Mouse (Mus musculus) spleen, adult 12 weeks (tissue): Measurements from ENCODE around the gene Fbrsl1.
"Not testable (repeated sequence)": the region's sequence is repeated elsewhere in the genome, so short reads cannot be mapped to it uniquely, and the experiment has no call there.

Experiments used
- DNase-seq: peaks from one replicate; pipeline ENCODE4 v3.0.0; 2022; ENCODE audit warnings: low spot score

Fbrsl1 gene

DNA sequence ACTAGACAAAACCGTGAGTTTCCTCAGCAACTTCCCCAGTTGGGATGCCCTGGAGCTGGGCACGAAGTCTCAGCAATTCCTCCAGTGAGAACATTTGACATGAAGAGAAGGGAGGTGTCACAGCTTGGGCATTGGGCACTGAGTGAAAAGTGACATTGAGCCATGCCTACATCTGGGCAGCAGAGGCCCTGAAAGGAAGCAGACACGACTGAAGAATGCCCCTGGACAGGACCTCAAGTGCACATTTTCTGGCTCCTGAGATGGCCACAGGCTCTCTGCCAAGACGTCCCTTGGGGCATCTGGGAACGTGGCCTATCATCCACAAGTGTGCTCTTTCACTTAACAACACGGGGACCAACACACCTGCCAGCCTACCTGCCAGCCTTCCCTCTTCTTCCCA lies 991 bp upstream of the Fbrsl1 start:
- no peak for DNase-seq

DNA sequence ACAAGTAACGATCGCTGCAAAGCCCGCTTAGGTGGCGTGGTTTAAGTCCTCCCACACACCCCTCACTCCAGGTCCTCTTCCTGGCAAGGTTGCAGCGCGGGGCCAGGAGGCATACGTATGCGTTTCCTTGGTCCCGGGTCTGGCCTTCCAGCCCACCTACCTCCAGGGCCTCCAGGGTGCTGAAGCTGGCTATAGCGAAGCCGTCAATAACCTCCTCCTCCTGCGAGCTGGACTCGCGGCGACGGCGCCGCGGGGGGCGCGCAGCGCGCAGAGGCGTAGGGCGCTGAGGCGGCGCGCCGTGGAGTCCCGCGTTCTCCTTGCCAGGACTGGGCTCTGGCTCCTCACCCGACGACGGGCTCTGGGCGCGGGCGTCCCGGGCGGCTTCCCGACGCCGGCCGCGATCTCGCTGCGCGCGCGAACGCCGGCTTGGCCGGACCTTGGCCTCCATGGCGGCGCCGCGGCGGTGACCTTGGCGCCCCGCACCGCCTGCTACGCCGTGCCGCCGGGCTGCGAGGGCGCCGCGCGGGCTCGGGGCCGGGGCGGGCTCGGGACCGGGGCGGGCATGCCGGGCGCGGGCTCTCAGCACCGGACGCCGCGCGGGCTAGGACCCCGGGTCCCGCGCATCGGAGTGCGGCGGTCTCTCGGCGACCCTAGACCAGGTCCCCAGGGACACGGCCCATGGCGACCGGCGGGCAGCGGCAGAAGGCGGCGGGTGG lies 425 bp downstream of the Fbrsl1 start:
- DNase-seq: peak; percentile 25

- no peak for DNase-seq
These were observed 3.8 kb downstream of the Fbrsl1 start for GRCm38 (mm10) chr5:110444509-110444908.

GRCm38 (mm10) chr5:110442966-110443590 lies 5.2 kb downstream of the Fbrsl1 start:
- no peak for DNase-seq

GRCm38 (mm10) chr5:110439565-110440310 lies 8.6 kb downstream of the Fbrsl1 start:
- DNase-seq: no peak

DNA sequence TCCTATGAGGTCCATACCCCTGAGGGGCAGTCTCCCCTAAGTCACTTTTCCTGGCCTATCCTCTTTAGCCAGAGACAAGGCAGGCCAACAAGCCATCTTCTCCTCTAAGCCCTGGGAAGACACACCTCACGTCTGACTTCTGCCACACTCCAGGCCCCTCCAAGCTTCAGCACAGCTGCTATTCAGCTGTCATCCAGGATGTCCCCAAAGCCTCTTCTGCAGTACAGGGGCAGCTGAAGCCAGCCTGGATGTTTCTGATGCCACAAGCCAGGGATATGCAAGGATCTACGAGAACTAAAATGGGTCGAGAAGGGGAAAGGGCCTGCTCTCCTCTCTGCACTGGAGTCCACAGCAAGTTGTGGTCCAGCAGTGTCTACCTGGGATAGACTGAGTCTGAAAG lies 9.7 kb downstream of the Fbrsl1 start:
- DNase-seq: no peak

DNA sequence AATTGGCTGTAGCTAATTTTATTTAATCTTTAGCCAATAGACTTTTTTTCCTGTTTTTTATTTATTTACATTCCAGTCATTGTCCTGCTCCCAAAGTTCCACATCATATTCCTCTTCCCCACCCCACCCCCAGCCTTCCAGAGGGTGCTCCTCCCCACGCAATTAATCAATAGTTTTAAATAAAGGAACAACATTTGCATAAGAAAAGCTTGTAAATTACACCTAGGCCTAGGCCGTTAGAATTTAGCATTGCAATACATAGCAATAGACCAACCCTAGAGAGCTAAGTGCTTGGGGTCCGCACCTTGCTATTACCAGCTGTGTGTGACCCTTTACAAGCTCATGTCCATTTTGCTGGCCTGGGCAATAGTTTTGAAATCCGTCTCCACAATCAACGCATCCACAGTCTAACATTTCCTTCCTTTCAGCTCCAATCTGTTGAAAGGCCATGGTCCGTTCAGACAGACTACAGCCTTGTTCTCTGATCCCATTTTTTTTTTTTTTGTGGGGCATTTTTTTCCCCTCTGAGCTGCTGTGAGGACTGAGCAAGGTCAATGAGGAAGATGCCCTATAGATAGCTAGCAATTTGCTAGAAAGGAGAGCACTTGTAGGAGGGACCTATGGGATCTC lies 10.6 kb downstream of the Fbrsl1 start:
- no peak for DNase-seq

- DNase-seq: not testable (repeated sequence)
These were observed 12.1 kb downstream of the Fbrsl1 start for GRCm38 (mm10) chr5:110436166-110436565.

- no peak for DNase-seq
These were observed 13.5 kb downstream of the Fbrsl1 start for GRCm38 (mm10) chr5:110434816-110435215.

DNA sequence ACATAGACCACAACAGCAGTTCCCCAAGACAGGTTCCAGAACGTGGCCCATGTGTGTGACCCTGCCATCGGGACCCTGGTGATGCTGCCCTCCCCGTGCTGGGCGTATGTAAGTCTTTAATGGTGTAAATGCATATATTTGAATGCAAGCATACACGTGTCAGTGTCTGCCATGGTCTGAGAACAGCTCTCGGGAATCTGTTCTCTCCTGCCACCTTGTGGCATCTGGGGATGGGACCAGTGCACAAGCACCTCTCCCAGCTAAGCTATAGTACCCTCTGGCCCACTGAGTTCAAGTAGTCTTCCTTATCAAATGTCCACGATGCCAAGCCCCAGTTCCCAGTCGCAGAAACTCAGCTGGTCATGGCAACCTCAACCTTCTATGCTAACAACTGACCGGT lies 19.3 kb downstream of the Fbrsl1 start:
- DNase-seq: peak; percentile 8

GRCm38 (mm10) chr5:110428290-110428689 lies 20.0 kb downstream of the Fbrsl1 start:
- DNase-seq: no peak

DNA sequence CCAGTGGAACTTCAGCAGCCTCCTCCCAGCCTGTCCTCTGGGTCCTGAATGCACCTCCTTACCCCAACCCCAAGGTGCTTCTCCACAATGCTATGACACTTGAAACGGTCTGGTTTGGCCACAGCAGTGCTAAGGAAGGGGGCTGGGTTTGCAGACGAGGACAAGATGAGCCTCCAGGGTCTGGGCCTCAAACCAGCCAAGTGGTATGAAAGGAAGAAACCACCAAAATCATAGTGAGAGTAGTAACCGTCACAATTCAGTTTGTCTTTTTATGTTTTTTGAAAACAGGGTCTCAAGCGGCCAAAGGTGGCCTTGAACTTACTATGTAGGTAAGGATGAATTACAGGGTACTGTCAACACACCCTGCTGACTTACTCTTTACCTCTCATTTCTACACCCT lies 23.1 kb downstream of the Fbrsl1 start:
- no peak for DNase-seq

DNA sequence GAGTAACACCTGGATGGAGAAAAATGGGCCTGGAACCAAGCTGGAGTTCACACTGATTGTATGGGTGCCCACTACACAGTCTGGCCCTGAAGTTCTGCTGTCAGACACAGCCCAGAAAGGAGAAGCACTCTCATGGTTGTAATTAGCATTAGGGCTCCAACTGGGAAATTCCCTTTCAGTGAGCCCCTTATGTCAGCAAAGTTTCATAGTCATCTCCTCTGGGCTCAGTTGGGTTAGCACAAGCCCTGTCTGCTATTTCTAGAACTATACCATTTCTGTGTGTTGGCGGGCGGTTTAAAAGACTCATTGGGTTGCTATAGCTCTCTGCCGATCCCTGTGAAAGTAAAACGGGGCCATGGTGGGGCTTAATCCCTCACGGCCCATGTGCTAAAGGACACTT lies 24.1 kb downstream of the Fbrsl1 start:
- DNase-seq: no peak

- no peak for DNase-seq
These were observed 26.9 kb downstream of the Fbrsl1 start for GRCm38 (mm10) chr5:110421393-110421792.

GRCm38 (mm10) chr5:110420950-110421349 lies 27.4 kb downstream of the Fbrsl1 start:
- DNase-seq: no peak

- DNase-seq: no peak
These were observed 28.1 kb downstream of the Fbrsl1 start for GRCm38 (mm10) chr5:110420201-110420600.

- DNase-seq: no peak
These were observed 29.8 kb downstream of the Fbrsl1 start for GRCm38 (mm10) chr5:110418523-110418911.

- no peak for DNase-seq
These were observed 30.4 kb downstream of the Fbrsl1 start for GRCm38 (mm10) chr5:110417756-110418522.

DNA sequence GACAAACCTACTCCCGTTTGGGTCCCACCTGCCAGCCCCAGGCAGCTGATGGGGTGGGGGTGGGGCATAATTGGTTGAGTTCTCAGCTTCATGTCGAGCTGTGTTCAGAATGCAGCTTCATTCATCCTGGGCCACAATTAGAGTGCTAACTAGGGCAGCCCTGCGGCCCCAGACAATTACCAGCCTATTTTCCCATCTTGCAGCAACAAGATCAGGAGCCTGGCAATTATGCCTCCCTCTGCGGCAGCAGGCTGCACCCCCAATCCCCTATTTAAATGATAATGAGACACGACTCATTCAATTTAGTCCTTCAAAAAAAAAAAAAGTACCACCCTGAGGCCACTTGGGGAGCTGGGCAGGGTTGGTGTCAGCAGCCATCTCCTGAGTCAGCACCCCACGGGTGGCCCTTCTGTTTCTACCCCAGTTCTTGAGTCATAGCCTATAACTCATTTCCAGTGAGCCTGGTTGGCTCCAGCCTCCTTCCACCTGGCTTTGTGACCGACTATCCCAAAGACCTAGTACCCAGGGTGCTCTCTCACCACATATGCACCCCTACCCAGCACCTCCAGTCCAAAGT lies 31.4 kb downstream of the Fbrsl1 start:
- no peak for DNase-seq

- no peak for DNase-seq
These were observed 32.2 kb downstream of the Fbrsl1 start for GRCm38 (mm10) chr5:110415806-110416700.

DNA sequence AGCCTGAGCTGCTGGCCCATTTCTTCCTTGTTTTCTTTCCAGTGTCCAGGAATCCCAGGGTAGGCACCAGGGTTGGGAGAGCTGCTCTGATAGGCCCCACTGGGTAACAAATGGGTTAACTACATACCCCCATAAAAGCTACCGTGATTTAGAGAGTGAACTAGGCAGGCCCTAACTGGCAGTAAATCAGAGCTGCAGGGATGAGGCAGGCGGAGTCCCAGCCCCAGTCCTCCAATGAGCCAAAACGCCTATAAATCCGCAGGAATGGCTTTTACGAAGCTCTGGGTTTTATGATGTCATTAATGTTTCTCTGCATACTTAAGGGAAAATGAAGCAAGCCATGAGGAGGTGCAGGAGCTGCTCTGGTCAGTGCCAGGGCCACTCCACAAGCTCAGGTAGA lies 33.3 kb downstream of the Fbrsl1 start:
- DNase-seq: no peak
